Mouse (Mus musculus): ENCODE measurements around the gene Sgo1. TPM values are rescaled to one million over a fixed set of nuclear protein-coding genes. Genes with fewer than 3 reads are reported as not detected.
"Not testable (repeated sequence)": the region's sequence is repeated elsewhere in the genome, so short reads cannot be mapped to it uniquely, and the experiment has no call there.

Sgo1 gene
- total RNA-seq (2017): 39.4 and 69.4 TPM in 2 replicates

DNA sequence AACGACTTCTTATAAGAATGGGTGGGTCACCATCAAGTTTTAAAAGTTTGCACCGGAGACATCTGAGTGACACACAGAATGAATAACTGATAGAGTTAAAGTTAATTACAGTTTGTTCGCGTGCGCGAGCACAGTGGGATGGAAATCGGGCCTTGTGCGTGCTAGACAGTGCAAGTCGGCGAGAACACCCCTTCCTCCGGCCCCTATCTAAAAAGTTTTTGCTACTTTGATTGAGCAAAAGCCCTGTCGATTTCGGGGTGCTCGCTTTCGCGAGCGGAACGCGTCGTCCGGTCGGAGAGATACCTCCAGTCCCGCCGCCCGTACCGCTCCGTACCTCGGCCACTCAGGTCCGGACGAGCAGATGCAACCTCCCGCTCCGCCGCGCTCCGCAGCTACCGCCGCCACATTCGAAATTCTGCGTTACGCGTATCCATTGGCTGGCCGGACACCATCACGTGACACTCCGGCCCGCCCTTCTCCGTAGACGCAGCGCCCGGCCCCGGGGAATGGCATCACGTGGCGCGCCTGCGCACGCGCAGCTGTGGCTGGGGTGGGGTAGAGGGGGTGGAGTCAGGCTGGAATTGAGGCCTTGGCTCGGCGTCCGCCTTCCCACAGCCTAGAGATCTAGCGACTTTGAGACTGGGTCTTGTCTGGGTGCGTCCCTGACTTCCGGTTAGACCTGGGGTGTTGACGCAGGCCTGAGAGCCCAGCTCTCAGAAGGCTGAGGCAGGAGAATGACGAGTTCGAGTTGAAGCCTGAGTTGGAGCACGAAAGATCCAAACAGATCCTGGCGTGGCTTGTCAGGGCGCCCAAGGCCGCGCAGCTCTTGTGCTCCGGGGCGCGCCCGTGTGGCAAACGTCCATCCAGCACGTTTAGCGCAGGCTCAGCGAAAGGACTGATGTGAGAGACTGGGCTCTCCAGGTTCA, at the start of gene Sgo1:
Gene Sgo1 (minus strand): TSS at position 457 of the 926 bp plus-strand sequence.
- ATAC-seq (replicated peaks; ENCODE audit: low read depth, poor library complexity, severe bottlenecking): peak; percentile 88

- ATAC-seq (replicated peaks; ENCODE audit: low read depth, poor library complexity, severe bottlenecking): not testable (repeated sequence)
Observed at GRCm38 (mm10) chr17:53718916-53719315, 29.8 kb upstream of the Sgo1 start.

GRCm38 (mm10) chr17:53718474-53718873, 29.3 kb upstream of the Sgo1 start:
- ATAC-seq (replicated peaks; ENCODE audit: low read depth, poor library complexity, severe bottlenecking): no peak

GRCm38 (mm10) chr17:53715161-53715560, 26.0 kb upstream of the Sgo1 start:
- not testable (repeated sequence) for ATAC-seq (replicated peaks; ENCODE audit: low read depth, poor library complexity, severe bottlenecking)

GRCm38 (mm10) chr17:53714453-53714852, 25.3 kb upstream of the Sgo1 start:
- no peak for ATAC-seq (replicated peaks; ENCODE audit: low read depth, poor library complexity, severe bottlenecking)

GRCm38 (mm10) chr17:53697521-53697920, 8.4 kb upstream of the Sgo1 start:
- ATAC-seq (replicated peaks; ENCODE audit: low read depth, poor library complexity, severe bottlenecking): not testable (repeated sequence)

DNA sequence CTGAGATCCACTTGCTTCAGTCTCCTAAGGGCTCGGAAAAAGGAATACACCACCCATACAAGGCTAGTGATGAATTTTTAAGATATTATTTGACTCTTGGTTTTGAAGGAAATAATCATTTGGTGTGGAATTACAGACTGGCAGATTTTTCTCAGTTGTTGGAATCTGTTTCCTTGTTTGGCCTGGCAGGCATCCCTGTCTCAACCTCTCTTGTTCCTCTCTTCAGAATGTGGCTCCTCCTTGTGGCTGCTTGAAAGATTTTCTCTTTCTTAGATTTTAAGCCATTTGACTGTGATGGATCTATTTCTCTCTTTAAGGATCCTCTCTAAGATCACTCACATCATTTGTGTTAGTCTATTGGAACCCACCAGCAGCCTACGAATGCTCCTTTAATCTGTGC, 4.9 kb upstream of the Sgo1 start:
- ATAC-seq (replicated peaks; ENCODE audit: low read depth, poor library complexity, severe bottlenecking): no peak

GRCm38 (mm10) chr17:53689946-53690345, 813 bp upstream of the Sgo1 start:
- peak; percentile 48 for ATAC-seq (replicated peaks; ENCODE audit: low read depth, poor library complexity, severe bottlenecking)

GRCm38 (mm10) chr17:53688321-53688720, 812 bp downstream of the Sgo1 start:
- no peak for ATAC-seq (replicated peaks; ENCODE audit: low read depth, poor library complexity, severe bottlenecking)

DNA sequence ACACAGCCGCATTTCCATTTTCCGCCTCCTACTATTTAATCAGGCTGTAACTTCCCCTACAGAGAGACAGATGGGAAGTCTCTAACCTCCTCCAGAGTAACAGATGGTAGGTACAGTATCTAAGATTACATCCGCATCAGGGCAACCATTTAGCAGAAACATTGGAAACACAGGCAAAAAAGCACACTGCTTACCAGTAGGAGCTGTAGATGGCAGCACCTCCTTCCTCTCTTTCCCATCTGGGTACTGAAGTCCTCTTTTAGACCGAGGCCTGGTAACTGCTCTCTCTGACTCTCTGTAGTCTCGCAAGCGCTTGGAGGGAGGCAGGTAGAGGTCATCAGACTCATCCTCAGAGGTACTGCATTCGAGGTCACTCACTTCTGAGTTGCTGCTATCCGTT, 10.4 kb downstream of the Sgo1 start:
- ATAC-seq (replicated peaks; ENCODE audit: low read depth, poor library complexity, severe bottlenecking): peak; percentile 83

GRCm38 (mm10) chr17:53670453-53670852, 18.7 kb downstream of the Sgo1 start:
- ATAC-seq (replicated peaks; ENCODE audit: low read depth, poor library complexity, severe bottlenecking): no peak

GRCm38 (mm10) chr17:53664703-53665382, 24.3 kb downstream of the Sgo1 start:
- no peak for ATAC-seq (replicated peaks; ENCODE audit: low read depth, poor library complexity, severe bottlenecking)

- ATAC-seq (replicated peaks; ENCODE audit: low read depth, poor library complexity, severe bottlenecking): no peak
Observed at GRCm38 (mm10) chr17:53664267-53664666, 24.9 kb downstream of the Sgo1 start.

DNA sequence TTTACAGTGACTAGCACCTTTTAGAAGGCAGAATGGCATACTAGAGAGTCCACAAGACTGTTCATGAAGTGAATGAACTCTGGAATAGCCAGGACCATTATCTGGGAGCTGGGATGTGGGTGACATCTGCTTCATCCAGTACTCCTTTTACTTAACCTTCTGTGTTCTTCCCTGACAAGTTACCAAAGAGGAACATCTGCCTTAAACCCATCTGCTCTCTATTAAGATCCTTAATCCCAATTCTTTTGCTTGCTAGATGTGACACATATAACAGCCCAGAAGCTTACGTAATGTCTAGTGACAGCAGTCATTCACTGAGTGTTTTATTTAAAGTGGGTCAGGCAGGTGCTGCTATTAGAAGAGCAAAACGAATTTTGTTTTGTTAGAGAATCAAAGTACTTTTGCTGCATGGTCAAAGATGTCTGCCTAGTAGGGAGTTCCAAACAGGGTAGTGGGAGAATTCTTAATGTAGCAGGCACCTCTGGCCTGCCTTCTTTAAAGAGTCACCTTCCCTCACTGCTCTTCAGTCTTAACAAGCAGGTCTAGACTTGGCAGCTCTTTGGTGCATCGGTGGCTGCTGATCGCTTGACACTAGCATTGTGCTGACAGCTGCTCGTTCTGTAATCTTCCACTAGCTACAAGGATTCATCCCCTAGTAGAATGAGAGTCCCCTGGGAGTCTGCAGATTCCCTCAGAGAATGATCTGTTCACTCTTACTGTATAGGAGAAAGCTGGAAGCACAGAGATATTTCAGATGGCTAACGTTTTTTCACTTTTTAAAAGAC, 27.9 kb downstream of the Sgo1 start:
- no peak for ATAC-seq (replicated peaks; ENCODE audit: low read depth, poor library complexity, severe bottlenecking)

GRCm38 (mm10) chr17:53659738-53660137, 29.4 kb downstream of the Sgo1 start:
- no peak for ATAC-seq (replicated peaks; ENCODE audit: low read depth, poor library complexity, severe bottlenecking)

GRCm38 (mm10) chr17:53659230-53659629, 29.9 kb downstream of the Sgo1 start:
- no peak for ATAC-seq (replicated peaks; ENCODE audit: low read depth, poor library complexity, severe bottlenecking)

GRCm38 (mm10) chr17:53658668-53659067, 30.5 kb downstream of the Sgo1 start:
- ATAC-seq (replicated peaks; ENCODE audit: low read depth, poor library complexity, severe bottlenecking): no peak

GRCm38 (mm10) chr17:53657391-53657790, 31.7 kb downstream of the Sgo1 start:
- peak; percentile 80 for ATAC-seq (replicated peaks; ENCODE audit: low read depth, poor library complexity, severe bottlenecking)

GRCm38 (mm10) chr17:53656369-53656860, 32.7 kb downstream of the Sgo1 start:
- no peak for ATAC-seq (replicated peaks; ENCODE audit: low read depth, poor library complexity, severe bottlenecking)

DNA sequence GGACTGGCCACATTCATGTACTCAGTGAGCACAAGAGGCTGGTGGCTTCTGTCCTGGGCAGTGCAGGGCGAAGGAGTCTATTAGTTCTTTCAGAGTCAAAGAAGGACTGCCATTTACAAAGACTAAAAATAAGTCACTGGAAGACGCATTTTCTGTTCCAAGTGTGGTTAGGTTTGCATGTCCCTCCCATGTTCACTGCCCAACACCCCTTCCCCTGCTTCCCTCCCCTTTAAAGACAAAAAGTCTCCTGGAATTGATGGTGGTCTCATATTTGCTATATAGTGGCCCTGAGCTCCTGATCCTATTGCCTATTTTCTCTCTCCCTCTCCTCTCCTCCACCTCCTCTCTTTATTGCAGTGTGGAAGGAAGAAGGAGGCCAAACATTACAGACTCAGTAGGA, 33.2 kb downstream of the Sgo1 start:
- ATAC-seq (replicated peaks; ENCODE audit: low read depth, poor library complexity, severe bottlenecking): no peak
